Mouse (Mus musculus): ENCODE data around the gene Bdp1.
A peak's percentile ranks its signal among the peaks of the same experiment; 100 is the strongest.
"Not testable (repeated sequence)": the region's sequence is repeated elsewhere in the genome, so short reads cannot be mapped to it uniquely, and the experiment has no call there.

Bdp1 gene

GRCm38 (mm10) chr13:100103748-100104254 lies at the start of gene Bdp1:
Gene Bdp1 (minus strand): TSS chr13:100104070.
- DNase-seq = peak; percentile 92 to 93

GRCm38 (mm10) chr13:100152659-100153058 lies 48.8 kb upstream of the Bdp1 start:
- DNase-seq = peak; percentile 28 to 64

GRCm38 (mm10) chr13:100141646-100142314 lies 37.9 kb upstream of the Bdp1 start:
- no peak for DNase-seq

GRCm38 (mm10) chr13:100125258-100125643 lies 21.4 kb upstream of the Bdp1 start:
- no peak for DNase-seq

- peak; percentile 92 to 93 for DNase-seq
These were observed 20.8 kb upstream of the Bdp1 start, which contains the start of gene Smn1 for GRCm38 (mm10) chr13:100124423-100125257. Gene Smn1 (plus strand): TSS chr13:100124852.

- no peak for DNase-seq
These were observed 20.1 kb upstream of the Bdp1 start for GRCm38 (mm10) chr13:100123970-100124369.

GRCm38 (mm10) chr13:100112218-100112972 lies 8.5 kb upstream of the Bdp1 start:
- no peak for DNase-seq

GRCm38 (mm10) chr13:100107652-100108472 lies 4.0 kb upstream of the Bdp1 start, which contains the start of gene Serf1:
Gene Serf1 (plus strand): TSS chr13:100108012.
- DNase-seq = peak; percentile 79 to 84

GRCm38 (mm10) chr13:100103052-100103658 lies 715 bp downstream of the Bdp1 start:
- no peak for DNase-seq

- DNase-seq = no peak
These were observed 5.1 kb downstream of the Bdp1 start for GRCm38 (mm10) chr13:100098808-100099207.

- DNase-seq = no peak
These were observed 32.4 kb downstream of the Bdp1 start for GRCm38 (mm10) chr13:100071473-100071872.

- DNase-seq = no peak
These were observed 36.0 kb downstream of the Bdp1 start for GRCm38 (mm10) chr13:100067821-100068220.

- DNase-seq = no peak
These were observed 39.9 kb downstream of the Bdp1 start for GRCm38 (mm10) chr13:100063936-100064335.

- not testable (repeated sequence) for DNase-seq
These were observed 46.1 kb downstream of the Bdp1 start for GRCm38 (mm10) chr13:100057738-100058137.

GRCm38 (mm10) chr13:100026013-100026412 lies 77.9 kb downstream of the Bdp1 start:
- DNase-seq = no peak

GRCm38 (mm10) chr13:100016891-100017290 lies 87.0 kb downstream of the Bdp1 start:
- DNase-seq = no peak

GRCm38 (mm10) chr13:100015937-100016336 lies 87.9 kb downstream of the Bdp1 start:
- no peak for DNase-seq

GRCm38 (mm10) chr13:100014906-100015895 lies 88.7 kb downstream of the Bdp1 start, which contains the start of gene Mccc2:
Gene Mccc2 (minus strand): TSS chr13:100015639.
- DNase-seq = peak; percentile 86 to 89

GRCm38 (mm10) chr13:100005911-100006496 lies 97.9 kb downstream of the Bdp1 start:
- peak in 1 of 2 experiments; percentile 10 for DNase-seq

- peak; percentile 89 to 91 for DNase-seq
These were observed 102.1 kb downstream of the Bdp1 start for GRCm38 (mm10) chr13:100001790-100002196.
